ENCODE assay signal across 31 mouse cellular contexts in the genomic region with DNA sequence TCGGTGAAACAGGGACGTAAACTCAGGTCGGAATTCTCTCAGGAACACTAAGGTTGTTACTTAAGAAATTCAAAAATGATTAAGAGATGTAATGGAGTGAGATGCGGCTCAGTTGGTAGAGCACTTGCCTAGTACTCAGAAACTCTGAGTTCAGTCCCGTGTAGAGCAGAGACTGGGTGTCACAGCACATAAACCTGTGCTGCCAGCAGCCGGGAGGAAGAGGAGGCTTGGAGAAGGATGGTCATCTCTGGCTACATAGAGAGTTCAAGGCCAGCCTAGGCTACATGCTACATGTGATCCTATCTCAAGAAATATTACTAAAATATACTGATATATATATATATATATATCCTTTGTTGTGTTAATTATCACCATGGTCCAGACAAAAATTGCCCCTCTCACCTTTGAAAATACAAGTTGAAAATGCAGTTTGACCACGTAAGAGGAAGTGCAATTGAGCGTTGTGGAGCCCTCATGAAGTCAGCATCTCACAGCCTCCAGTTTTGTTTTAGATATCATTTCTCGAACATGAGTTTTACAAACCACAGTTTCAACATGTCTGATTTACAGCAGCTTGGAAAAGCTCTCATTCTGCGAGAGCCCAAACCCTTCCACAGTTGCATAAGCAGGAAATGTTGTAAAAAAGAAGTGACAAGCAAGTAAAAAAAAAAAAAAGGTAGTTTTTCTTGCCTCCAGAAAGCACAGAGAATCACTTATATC. TPM values are rescaled to one million over a fixed set of nuclear protein-coding genes. Genes with fewer than 3 reads are reported as not detected.
DNase-seq lines count a peak whose midpoint lies in the region; ATAC-seq lines count a peak whose summit lies in the region.
"Had no signal": no experiment of that assay in that cellular context is flagged by ENCODE, and none has a peak within 500 bp of the region (broad histone marks: within the 10 kb centered on the region; RNA-seq: fewer than 3 reads in every experiment).

No protein-coding gene starts in this region.

- ATAC-seq in forebrain, embryonic 14.5 days, result no peak
- no peak for ATAC-seq in forebrain, embryonic 12.5 days (ENCODE audit: low FRiP score)
- no peak for ATAC-seq in midbrain, embryonic 11.5 days (ENCODE audit: low FRiP score)
- no peak for ATAC-seq in midbrain, embryonic 15.5 days (replicated peaks)
- peak; percentile 80 to 90 for ATAC-seq in hematopoietic stem cell, adult 5-6 weeks (replicated peaks in 1 of 2; ENCODE audit: insufficient read depth in 1 of 2, low FRiP score in 2 of 2, low TSS enrichment in 1 of 2, low read depth in 1 of 2, poor library complexity in 2 of 2, severe bottlenecking in 2 of 2)
- no peak for ATAC-seq in monocyte, adult 5-6 weeks (replicated peaks; ENCODE audit: insufficient number of reproducible peaks, low FRiP score, low TSS enrichment, poor library complexity, severe bottlenecking)
- ATAC-seq: activated CD4-positive, CD25-positive, alpha-beta regulatory T cell, adult 4 months; intestine, embryonic 16.5 days had no signal

- peak; percentile 41 for DNase-seq in forebrain, embryonic 14.5 days (ENCODE audit: low spot score)
- DNase-seq in midbrain, embryonic 11.5 days (ENCODE audit: low spot score, missing footprints), result peak; percentile 21
- DNase-seq in urinary bladder, postnatal 10 days (ENCODE audit: low spot score), result no peak
- DNase-seq: adrenal gland, postnatal 10 days; cerebellum, adult 11 months; cerebellum, adult 9-10 months; cerebellum, postnatal 36 days; gastrocnemius, postnatal 25 days; kidney, adult 8-10 months; kidney, postnatal 10 days; layer of hippocampus, adult 9-11 months; liver, embryonic 13.5 days; lung, adult 2 months; lung, postnatal 10 days; right cerebral cortex, postnatal 4 days; thymus, adult 2 months; thymus, postnatal 36 days had no signal

- WGBS in forebrain, embryonic 14.5 days, result 91% methylated on average over 10 of the region's 10 CpGs
- 92% methylated on average over 10 of the region's 10 CpGs for WGBS in forebrain, embryonic 12.5 days
- WGBS in midbrain, embryonic 11.5 days, result 93% methylated on average over 10 of the region's 10 CpGs
- WGBS in midbrain, embryonic 15.5 days, result 93% methylated on average over 10 of the region's 10 CpGs

- no peaks in the 10 kb centered on the region for H3K27me3 ChIP-seq in forebrain, embryonic 14.5 days (replicated peaks; ENCODE audit: control insufficient read depth, insufficient read depth, low read length)
- H3K27me3 ChIP-seq in forebrain, embryonic 12.5 days, result no peaks in the 10 kb centered on the region
- H3K27me3 ChIP-seq in midbrain, embryonic 11.5 days (ENCODE audit: control insufficient read depth, insufficient read depth, low read length), result no peaks in the 10 kb centered on the region
- H3K27me3 ChIP-seq in midbrain, embryonic 15.5 days (replicated peaks), result no peaks in the 10 kb centered on the region
- H3K27me3 ChIP-seq: heart, embryonic 15.5 days; hindbrain, embryonic 12.5 days; limb, embryonic 15.5 days; liver, embryonic 13.5 days; neural tube, embryonic 13.5 days had no signal

- no peak overlapping the region for H3K27ac ChIP-seq in forebrain, embryonic 14.5 days (ENCODE audit: low read depth, low read length)
- no peak overlapping the region for H3K27ac ChIP-seq in forebrain, embryonic 12.5 days
- no peak overlapping the region for H3K27ac ChIP-seq in midbrain, embryonic 11.5 days (ENCODE audit: low read depth, low read length)
- no peak overlapping the region for H3K27ac ChIP-seq in midbrain, embryonic 15.5 days
- H3K27ac ChIP-seq: heart, embryonic 15.5 days; hindbrain, embryonic 12.5 days; limb, embryonic 10.5 days; limb, embryonic 15.5 days; liver, embryonic 13.5 days; macrophage; midbrain, embryonic 10.5 days; neural tube, embryonic 13.5 days had no signal

- no peaks in the 10 kb centered on the region for H3K36me3 ChIP-seq in forebrain, embryonic 14.5 days (ENCODE audit: control insufficient read depth, insufficient read depth, low read length)
- H3K36me3 ChIP-seq in forebrain, embryonic 12.5 days (replicated peaks), result no peaks in the 10 kb centered on the region
- no peaks in the 10 kb centered on the region for H3K36me3 ChIP-seq in midbrain, embryonic 11.5 days (ENCODE audit: control insufficient read depth, insufficient read depth, low read length)
- H3K36me3 ChIP-seq in midbrain, embryonic 15.5 days (replicated peaks), result no peaks in the 10 kb centered on the region
- H3K36me3 ChIP-seq: heart, embryonic 15.5 days; hindbrain, embryonic 12.5 days; limb, embryonic 15.5 days; liver, embryonic 13.5 days; midbrain, embryonic 10.5 days; neural tube, embryonic 13.5 days had no signal

- H3K4me1 ChIP-seq in forebrain, embryonic 14.5 days (ENCODE audit: control insufficient read depth, insufficient read depth, low read length), result no peaks in the 10 kb centered on the region
- H3K4me1 ChIP-seq in forebrain, embryonic 12.5 days, result no peaks in the 10 kb centered on the region
- no peaks in the 10 kb centered on the region for H3K4me1 ChIP-seq in midbrain, embryonic 11.5 days (ENCODE audit: control insufficient read depth, insufficient read depth, low read length)
- H3K4me1 ChIP-seq in midbrain, embryonic 15.5 days, result no peaks in the 10 kb centered on the region
- H3K4me1 ChIP-seq: heart, embryonic 15.5 days; hindbrain, embryonic 12.5 days; limb, embryonic 15.5 days; liver, embryonic 13.5 days; neural tube, embryonic 13.5 days had no signal

- H3K4me2 ChIP-seq in forebrain, embryonic 14.5 days (ENCODE audit: low read length), result no peak overlapping the region
- H3K4me2 ChIP-seq in forebrain, embryonic 12.5 days, result no peak overlapping the region
- no peak overlapping the region for H3K4me2 ChIP-seq in midbrain, embryonic 11.5 days
- H3K4me2 ChIP-seq in midbrain, embryonic 15.5 days, result no peak overlapping the region
- H3K4me2 ChIP-seq: heart, embryonic 15.5 days; hindbrain, embryonic 12.5 days; limb, embryonic 15.5 days; liver, embryonic 13.5 days; neural tube, embryonic 13.5 days had no signal

- no peaks in the 10 kb centered on the region for H3K9me3 ChIP-seq in forebrain, embryonic 14.5 days (replicated peaks; ENCODE audit: control insufficient read depth, low read length)
- no peaks in the 10 kb centered on the region for H3K9me3 ChIP-seq in forebrain, embryonic 12.5 days
- no peaks in the 10 kb centered on the region for H3K9me3 ChIP-seq in midbrain, embryonic 11.5 days (ENCODE audit: control insufficient read depth, low read length)
- H3K9me3 ChIP-seq in midbrain, embryonic 15.5 days, result no peaks in the 10 kb centered on the region
- H3K9me3 ChIP-seq: heart, embryonic 15.5 days; hindbrain, embryonic 12.5 days; limb, embryonic 10.5 days; limb, embryonic 15.5 days; liver, embryonic 13.5 days; midbrain, embryonic 10.5 days; neural tube, embryonic 13.5 days had no signal

- no peak overlapping the region for H3K9ac ChIP-seq in forebrain, embryonic 14.5 days (ENCODE audit: low read length)
- H3K9ac ChIP-seq in forebrain, embryonic 12.5 days, result no peak overlapping the region
- H3K9ac ChIP-seq in midbrain, embryonic 11.5 days (ENCODE audit: low read length), result no peak overlapping the region
- no peak overlapping the region for H3K9ac ChIP-seq in midbrain, embryonic 15.5 days
- H3K9ac ChIP-seq: heart, embryonic 15.5 days; hindbrain, embryonic 12.5 days; limb, embryonic 15.5 days; liver, embryonic 13.5 days; neural tube, embryonic 13.5 days had no signal

- H3K4me3 ChIP-seq in forebrain, embryonic 14.5 days (ENCODE audit: low read depth, low read length), result no peak overlapping the region
- no peak overlapping the region for H3K4me3 ChIP-seq in forebrain, embryonic 12.5 days (replicated peaks)
- H3K4me3 ChIP-seq in midbrain, embryonic 11.5 days (ENCODE audit: low read depth, low read length), result no peak overlapping the region
- no peak overlapping the region for H3K4me3 ChIP-seq in midbrain, embryonic 15.5 days
- H3K4me3 ChIP-seq: erythroblast, embryonic 14.5 days; heart, embryonic 15.5 days; hindbrain, embryonic 12.5 days; limb, embryonic 10.5 days; limb, embryonic 15.5 days; liver, embryonic 13.5 days; midbrain, embryonic 10.5 days; neural tube, embryonic 13.5 days had no signal

RNA-seq across cellular contexts. Expression of gene Sox5, which starts 50.4 kb away (rescaled TPM):
- 115 and 143 TPM in 2 replicates for polyA plus RNA-seq in forebrain, embryonic 14.5 days (2014; fragmentation: Nextera tagmentation; extraction: Ambion mirVana)
- 89.0 and 102 TPM in 2 replicates for polyA plus RNA-seq in forebrain, embryonic 12.5 days (2016; fragmentation: Nextera tagmentation; extraction: Ambion mirVana)
- 23.0 and 28.9 TPM in 2 replicates for polyA plus RNA-seq in midbrain, embryonic 11.5 days (2014; fragmentation: Nextera tagmentation; extraction: Ambion mirVana)
- 47.5 and 49.3 TPM in 2 replicates for polyA plus RNA-seq in midbrain, embryonic 15.5 days (2015; fragmentation: Nextera tagmentation; extraction: Ambion mirVana)
- 1.6 and 2.9 TPM in 2 replicates for total RNA-seq in hematopoietic stem cell, adult 5-6 weeks (2017)
- 0.67 to 15.5 TPM (median 4.9 TPM) in 3 replicates for total RNA-seq in monocyte, adult 5-6 weeks (2017)
- polyA plus RNA-seq: erythroblast, embryonic 14.5 days; macrophage had no signal

Comparison
In these comparisons a context has a peak if more than half of its experiments do, and no peak if none do; other contexts are left out.
1. ATAC-seq: peak in hematopoietic stem cell, adult 5-6 weeks (2 of 2); none in forebrain, embryonic 14.5 days (single experiment), forebrain, embryonic 12.5 days (single experiment), midbrain, embryonic 11.5 days (single experiment), midbrain, embryonic 15.5 days (single experiment) and monocyte, adult 5-6 weeks (single experiment).